In the genomic region with DNA sequence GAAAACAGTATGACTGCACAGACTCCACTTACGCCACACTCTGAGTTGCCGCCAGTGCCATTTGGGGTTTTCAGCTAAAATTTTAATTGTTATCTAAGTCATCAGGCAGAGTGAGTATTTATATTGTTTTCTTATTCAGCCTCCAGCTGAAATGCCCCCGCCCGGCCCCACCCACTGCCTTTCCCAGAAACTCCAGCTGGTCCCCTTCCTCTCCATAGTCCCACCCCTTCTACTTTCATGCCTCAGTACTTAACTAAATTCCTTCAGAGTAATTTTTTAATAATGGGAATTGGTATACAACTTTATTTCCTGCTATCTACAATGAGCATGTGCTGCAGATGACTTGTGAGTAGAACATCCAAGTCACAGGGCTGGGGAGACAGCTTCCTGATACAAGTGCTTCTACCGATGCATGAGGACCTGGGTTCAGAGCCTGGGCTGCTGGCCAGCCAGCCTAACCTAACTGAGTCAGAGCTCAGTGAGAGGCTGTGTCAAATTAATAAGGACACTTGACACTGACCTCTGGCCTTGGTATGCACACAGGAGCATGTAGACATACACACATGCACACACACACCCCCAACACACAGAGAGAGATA, we compare ENCODE assay signal across 15 mouse cellular contexts. TPM values are rescaled to one million over a fixed set of nuclear protein-coding genes. Genes with fewer than 3 reads are reported as not detected.
DNase-seq lines count a peak whose midpoint lies in the region; ATAC-seq and TF ChIP-seq lines count a peak whose summit lies in the region.
"Had no signal": no experiment of that assay in that cellular context is flagged by ENCODE, and none has a peak within 500 bp of the region (broad histone marks: within the 10 kb centered on the region; RNA-seq: fewer than 3 reads in every experiment).

No protein-coding gene starts in this region.

- no peaks in the 10 kb centered on the region for H3K27me3 ChIP-seq in kidney, postnatal 0 days (ENCODE audit: insufficient read depth, low read length)
- H3K27me3 ChIP-seq: heart, embryonic 15.5 days; hindbrain, embryonic 12.5 days; limb, embryonic 13.5 days; midbrain, embryonic 12.5 days had no signal

- peak; percentile 37 to 65 for DNase-seq in adrenal gland, adult (ENCODE audit: inconsistent age in 2 of 2, low spot score in 1 of 2)
- DNase-seq in adrenal gland, adult 8-10 months, result no peak
- peak; percentile 61 for DNase-seq in kidney, postnatal 0 days (ENCODE audit: low spot score)
- DNase-seq in kidney, adult 18-20 months, result no peak
- DNase-seq in NIH3T3 (ENCODE audit: low read depth), result peak; percentile 59
- DNase-seq in lung, postnatal 36 days, result peak; percentile 74
- no peak for DNase-seq in urinary bladder, postnatal 36 days (ENCODE audit: low spot score in 2 of 2)
- no peak for DNase-seq in gastrocnemius, adult 18-20 months (ENCODE audit: low spot score)
- DNase-seq: liver, postnatal 0 days; thymus, adult 2 months had no signal

- H3K27ac ChIP-seq in kidney, postnatal 0 days, result no peak overlapping the region
- H3K27ac ChIP-seq: embryonic facial prominence, embryonic 10.5 days; heart, embryonic 15.5 days; hindbrain, embryonic 12.5 days; limb, embryonic 13.5 days; midbrain, embryonic 12.5 days had no signal

- H3K36me3 ChIP-seq in kidney, postnatal 0 days (ENCODE audit: insufficient read depth, low read length), result peaks cover 20% of the 10 kb centered on the region

- H3K4me1 ChIP-seq in kidney, postnatal 0 days (replicated peaks; ENCODE audit: insufficient read depth, low read length), result 0 out of 2 replicates have a peak, but pooled peaks cover 10% of the 10 kb centered on the region
- H3K4me1 ChIP-seq: hindbrain, embryonic 12.5 days; midbrain, embryonic 12.5 days had no signal

- no peak overlapping the region for H3K4me3 ChIP-seq in kidney, postnatal 0 days (replicated peaks; ENCODE audit: low read depth, low read length)
- H3K4me3 ChIP-seq: embryonic facial prominence, embryonic 10.5 days; heart, embryonic 15.5 days; hindbrain, embryonic 12.5 days; limb, embryonic 13.5 days; midbrain, embryonic 12.5 days had no signal

- H3K9me3 ChIP-seq in kidney, postnatal 0 days (replicated peaks; ENCODE audit: low read length), result no peaks in the 10 kb centered on the region
- H3K9me3 ChIP-seq: embryonic facial prominence, embryonic 10.5 days; heart, embryonic 15.5 days; hindbrain, embryonic 12.5 days; limb, embryonic 13.5 days; midbrain, embryonic 12.5 days had no signal

- no peak for ATAC-seq in kidney, postnatal 0 days (replicated peaks; ENCODE audit: low FRiP score, low read depth)
- ATAC-seq: liver, postnatal 0 days had no signal

- TF ChIP-seq CTCF in kidney, postnatal 0 days (IDR thresholded peaks at IDR 0.05; ENCODE audit: low read depth), result no peak

- H3K4me2 ChIP-seq in kidney, postnatal 0 days (ENCODE audit: low read length), result no peak overlapping the region
- H3K4me2 ChIP-seq: heart, embryonic 15.5 days; hindbrain, embryonic 12.5 days; limb, embryonic 13.5 days; midbrain, embryonic 12.5 days had no signal

- 55% methylated on average over 5 of the region's 5 CpGs for WGBS in kidney, postnatal 0 days

- no peak overlapping the region for H3K9ac ChIP-seq in kidney, postnatal 0 days (ENCODE audit: low read depth, low read length)
- H3K9ac ChIP-seq: heart, embryonic 15.5 days; hindbrain, embryonic 12.5 days; limb, embryonic 13.5 days; liver, postnatal 0 days; midbrain, embryonic 12.5 days had no signal

RNA-seq across cellular contexts. Expression of a gene that starts 40.4 kb away (rescaled TPM):
- 100 to 1,000 TPM; 150 to 176 (median 164) TPM for total RNA-seq in adrenal gland, adult 8-10 months (2022)
- polyA plus RNA-seq in kidney, postnatal 0 days (2015; fragmentation: Nextera tagmentation; extraction: Ambion mirVana), result 100 and 104 TPM in 2 replicates
- 100 to 1,000 TPM; 150 to 159 TPM for total RNA-seq in gastrocnemius, adult 18-20 months (2021)

Comparison
In these comparisons a context has a peak if more than half of its experiments do, and no peak if none do; other contexts are left out.
1. DNase-seq: peak in adrenal gland, adult (2 of 2), kidney, postnatal 0 days (single experiment), NIH3T3 (single experiment) and lung, postnatal 36 days (single experiment); none in adrenal gland, adult 8-10 months (single experiment), kidney, adult 18-20 months (single experiment), urinary bladder, postnatal 36 days (0 of 2) and gastrocnemius, adult 18-20 months (single experiment).